Mouse (Mus musculus): Measurements from ENCODE around the gene Prkci. TPM values are rescaled to one million over a fixed set of nuclear protein-coding genes. Genes with fewer than 3 reads are reported as not detected.

Prkci gene
- total RNA-seq, 2 experiments from 2014 or later: 56.7 to 65.8 TPM

DNA sequence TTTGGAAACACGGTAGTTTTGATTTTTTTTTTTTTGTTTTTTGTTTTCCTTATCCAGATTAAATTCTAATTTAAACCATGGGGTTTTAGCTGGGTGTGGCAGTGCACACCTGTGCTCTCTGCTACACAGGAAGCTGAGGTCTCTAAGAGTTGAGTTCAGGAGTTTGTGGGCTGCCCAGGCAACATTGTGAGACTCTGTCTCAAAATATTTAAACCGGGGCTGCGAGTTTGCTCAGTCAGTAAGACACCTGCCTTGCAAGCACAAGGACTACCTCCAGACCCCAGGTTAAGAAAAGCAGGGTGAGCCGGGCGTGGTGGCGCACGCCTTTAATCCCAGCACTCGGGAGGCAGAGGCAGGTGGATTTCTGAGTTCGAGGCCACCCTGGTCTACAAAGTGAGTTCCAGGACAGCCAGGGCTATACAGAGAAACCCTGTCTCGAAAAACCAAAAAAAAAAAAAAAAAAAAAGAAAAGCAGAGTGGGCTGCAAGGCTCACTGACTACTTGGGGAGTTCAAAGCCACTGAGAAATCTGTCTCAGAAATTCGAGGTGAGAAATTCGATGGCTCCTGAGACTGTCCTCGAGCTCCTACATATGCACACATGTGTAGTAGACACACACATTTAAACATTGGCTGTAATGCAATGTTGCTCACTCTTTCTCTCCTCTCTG is 87.4 kb downstream of the Prkci start:
- no peak for DNase-seq (ENCODE audit: low spot score in 2 of 2)

- DNase-seq (ENCODE audit: low spot score in 2 of 2): no peak
Observed at GRCm38 (mm10) chr3:31083507-31084245, 88.1 kb downstream of the Prkci start.

DNA sequence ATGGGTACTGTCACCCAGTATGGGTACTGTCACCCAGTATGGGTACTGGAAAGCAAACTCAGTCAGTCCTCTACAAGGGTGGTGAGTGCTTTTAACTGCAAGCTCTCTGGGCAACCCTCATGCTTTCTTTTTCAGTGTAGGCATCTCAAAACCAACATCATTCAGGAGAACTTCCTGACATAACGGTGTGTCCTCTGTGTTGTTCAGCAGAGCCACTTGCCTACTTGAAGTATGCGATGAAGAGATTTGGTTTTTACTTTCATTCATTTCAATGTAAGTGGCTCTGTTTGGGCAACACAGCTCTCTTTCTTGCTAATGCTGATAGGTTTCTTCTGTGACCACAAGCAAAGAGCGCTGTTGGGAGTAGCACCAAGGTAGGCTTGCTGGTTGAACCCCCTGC is 89.5 kb downstream of the Prkci start:
- DNase-seq (ENCODE audit: low spot score in 2 of 2): no peak

DNA sequence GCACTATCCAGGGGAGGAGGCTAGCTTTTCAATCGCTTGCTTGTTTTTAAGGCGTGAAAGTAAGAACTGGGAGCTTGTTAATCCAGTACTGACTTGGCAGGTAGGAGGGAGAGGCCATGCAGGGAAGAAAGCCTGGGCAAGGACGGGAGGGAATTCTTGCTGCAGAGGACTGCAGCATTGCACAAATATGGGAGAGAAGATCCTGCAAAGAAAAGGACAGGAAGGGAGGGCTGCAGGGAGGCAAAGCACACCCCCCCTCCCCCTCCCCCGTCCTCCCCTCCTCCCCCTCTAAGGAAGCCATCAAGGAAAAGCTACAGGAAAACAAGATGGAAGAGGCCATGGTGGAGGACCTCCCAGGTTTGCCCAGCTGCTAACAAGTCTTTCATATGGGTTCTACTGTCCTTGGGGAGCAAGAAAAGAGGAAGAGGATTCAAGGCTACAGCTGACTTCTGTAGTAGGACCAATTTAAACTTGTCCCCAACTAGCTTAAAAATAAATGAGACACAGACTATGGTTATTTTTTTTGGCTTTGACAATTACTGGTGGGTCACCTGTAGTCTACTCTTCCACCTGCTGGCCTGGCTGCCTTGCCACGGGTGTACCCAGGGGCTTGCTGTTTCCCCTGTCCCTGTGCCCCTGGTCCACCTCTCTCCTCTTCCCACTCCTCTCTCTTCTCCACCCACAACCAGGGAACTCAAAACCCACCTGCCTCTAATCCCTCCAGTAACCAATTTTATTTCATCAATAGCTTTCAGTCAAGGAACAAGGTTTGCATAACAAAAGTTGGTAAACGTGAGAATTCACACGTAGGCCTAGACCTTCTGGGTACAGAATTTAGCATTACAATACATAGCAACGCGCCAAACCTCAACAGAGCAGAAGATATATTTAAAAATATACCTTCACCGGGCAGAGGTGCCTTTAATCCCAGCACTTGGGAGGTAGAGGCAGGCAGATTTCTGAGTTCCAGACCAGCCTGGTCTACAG is 93.5 kb downstream of the Prkci start:
- DNase-seq (ENCODE audit: low spot score in 2 of 2): no peak

DNA sequence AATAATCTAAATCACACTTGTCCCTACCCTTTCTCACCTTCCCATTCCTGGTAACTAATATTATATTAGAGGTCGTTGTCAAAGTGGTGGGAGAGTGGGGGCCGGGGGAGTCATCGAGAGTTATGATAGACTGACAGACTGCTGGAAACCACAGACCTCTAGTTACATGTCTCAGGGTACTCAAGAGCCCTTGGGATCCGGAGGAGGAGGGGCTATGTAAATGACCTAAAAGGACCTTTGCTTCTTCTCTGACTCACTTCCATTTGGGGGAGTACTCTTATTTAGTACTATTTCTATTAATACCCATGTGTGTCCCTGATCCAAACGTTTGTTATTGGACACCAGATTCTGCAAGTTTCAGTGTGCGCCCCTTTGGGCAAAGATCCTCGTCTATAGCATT is 94.4 kb downstream of the Prkci start:
- DNase-seq (ENCODE audit: low spot score in 2 of 2): no peak

GRCm38 (mm10) chr3:31093196-31093595 is 97.6 kb downstream of the Prkci start:
- DNase-seq (ENCODE audit: low spot score in 2 of 2): peak; percentile 77 to 85

- DNase-seq (ENCODE audit: low spot score in 2 of 2): peak; percentile 39 to 59
Observed at GRCm38 (mm10) chr3:31093627-31094351, 98.2 kb downstream of the Prkci start.

DNA sequence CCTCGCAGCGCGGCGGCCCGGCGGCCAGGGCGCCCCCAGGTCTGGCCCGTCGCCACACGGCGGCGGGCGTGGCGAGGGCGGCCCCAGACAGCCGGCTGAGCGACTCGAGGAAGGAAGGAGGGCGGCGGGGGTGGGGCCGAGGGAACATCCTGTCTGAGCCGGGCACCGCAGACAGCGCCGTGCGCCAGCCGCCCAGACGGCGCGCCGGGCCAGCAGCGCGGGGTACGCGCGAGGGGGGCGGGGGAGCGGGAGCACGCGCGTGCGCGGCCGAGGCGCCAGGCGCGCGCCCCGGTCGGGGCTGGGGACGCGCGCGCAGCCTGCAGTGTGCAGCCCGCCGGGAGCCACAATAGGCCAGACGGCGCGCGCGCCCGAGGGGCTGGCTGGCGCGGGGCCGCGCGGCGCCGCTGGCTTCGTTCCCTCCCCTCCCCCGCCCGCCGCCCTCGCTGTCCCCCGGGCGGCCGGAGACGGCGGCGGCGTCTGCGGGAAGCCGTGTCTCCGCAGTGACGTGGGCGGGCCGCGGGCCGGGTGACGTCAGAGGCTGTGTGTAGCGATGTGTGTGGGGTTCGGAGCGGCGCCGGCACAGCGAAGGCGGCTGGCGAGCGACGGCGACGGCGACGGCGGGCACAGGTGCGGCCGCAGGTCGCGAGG is 99.1 kb downstream of the Prkci start, which contains the start of gene Skil:
Gene Skil (plus strand): TSS at position 528 of the 648 bp plus-strand sequence.
- DNase-seq (ENCODE audit: low spot score in 2 of 2): peak; percentile 89 to 94

DNA sequence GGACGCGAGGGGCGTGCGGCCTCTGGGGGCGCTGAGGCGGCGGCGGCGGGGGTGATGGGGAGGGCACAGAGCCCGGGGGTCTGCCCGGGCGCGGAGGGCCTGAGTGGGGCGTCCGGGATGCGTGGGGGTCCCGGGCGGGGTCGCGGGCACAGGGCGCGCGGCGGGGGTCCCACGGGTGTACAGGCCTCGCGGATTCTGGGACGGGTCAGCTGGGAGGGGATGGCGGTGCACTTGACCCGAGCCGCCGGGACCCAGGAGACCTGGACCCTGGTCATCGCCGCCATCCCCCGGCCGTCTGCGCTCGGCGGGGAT is 99.6 kb downstream of the Prkci start:
- no peak for DNase-seq (ENCODE audit: low spot score in 2 of 2)

DNA sequence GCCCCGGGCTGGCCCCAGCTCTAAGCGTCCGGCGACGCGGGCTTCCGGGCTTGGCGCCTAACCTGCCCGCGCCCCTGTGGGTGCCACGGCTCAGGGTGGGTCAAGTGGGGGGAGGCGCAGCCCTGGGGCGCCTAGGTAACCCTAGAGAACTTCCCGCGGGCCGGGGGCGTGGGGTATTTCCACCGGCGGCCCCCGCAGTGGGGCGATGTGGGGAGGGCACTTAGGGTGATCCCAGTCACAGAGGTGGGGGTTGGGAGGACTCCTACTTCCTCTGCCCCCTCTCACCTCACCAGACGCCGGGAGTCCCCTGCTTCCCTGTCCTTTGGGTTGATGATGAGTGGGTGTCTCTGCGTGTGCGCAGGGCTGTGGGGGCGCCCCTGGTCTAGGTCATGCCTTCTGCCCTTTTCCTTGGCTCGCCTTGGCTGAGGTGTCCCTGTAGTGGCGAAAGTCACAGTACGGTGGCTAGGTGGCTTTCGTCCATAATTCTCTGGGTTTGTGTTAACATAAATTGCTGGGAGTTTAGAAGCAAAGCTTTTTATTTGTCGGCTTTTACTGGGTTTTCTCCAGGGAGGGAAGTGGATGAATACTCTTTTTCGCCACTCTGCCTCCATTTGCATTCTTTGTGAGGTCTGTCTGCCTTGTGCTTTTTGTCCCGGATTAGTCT is 100.1 kb downstream of the Prkci start:
- peak in 1 of 2 experiments; percentile 35 for DNase-seq (ENCODE audit: low spot score in 2 of 2)

- no peak for DNase-seq (ENCODE audit: low spot score in 2 of 2)
Observed at GRCm38 (mm10) chr3:31096155-31097101, 100.9 kb downstream of the Prkci start.

- DNase-seq (ENCODE audit: low spot score in 2 of 2): no peak
Observed at GRCm38 (mm10) chr3:31097102-31097720, 101.7 kb downstream of the Prkci start.

DNA sequence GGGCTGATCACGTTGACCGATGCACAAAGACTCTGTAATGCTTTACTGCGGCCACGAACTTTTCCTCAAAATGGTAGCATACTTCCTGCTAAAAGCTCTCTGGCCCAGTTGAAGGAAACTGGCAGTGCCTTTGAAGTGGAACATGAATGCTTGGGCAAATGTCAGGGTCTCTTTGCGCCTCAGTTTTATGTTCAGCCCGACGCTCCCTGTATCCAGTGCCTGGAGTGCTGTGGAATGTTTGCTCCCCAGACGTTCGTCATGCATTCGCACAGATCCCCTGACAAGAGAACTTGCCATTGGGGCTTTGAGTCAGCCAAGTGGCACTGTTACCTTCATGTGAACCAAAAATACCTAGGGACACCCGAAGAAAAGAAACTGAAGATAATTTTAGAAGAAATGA is 102.4 kb downstream of the Prkci start:
- no peak for DNase-seq (ENCODE audit: low spot score in 2 of 2)

DNA sequence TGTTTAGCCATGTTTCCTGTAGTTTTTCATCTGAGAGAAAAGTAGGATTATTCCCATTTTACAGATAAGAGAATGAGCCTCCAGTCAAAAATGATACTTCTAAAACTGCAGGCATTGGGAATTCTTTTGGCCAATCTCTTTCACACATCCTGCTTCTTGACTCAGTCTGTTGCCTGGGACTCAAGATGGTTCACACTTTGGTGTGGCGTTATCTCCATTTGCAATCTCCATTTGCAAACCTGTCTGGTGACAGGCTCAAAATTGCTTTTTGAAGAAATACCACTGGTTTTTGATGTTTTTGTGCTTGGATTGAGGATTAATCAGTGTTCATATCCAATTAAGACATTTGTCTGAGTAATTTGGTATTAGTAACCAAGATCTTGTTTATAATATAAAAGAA is 103.0 kb downstream of the Prkci start:
- no peak for DNase-seq (ENCODE audit: low spot score in 2 of 2)

- DNase-seq (ENCODE audit: low spot score in 2 of 2): no peak
Observed at GRCm38 (mm10) chr3:31100026-31100425, 104.5 kb downstream of the Prkci start.

DNA sequence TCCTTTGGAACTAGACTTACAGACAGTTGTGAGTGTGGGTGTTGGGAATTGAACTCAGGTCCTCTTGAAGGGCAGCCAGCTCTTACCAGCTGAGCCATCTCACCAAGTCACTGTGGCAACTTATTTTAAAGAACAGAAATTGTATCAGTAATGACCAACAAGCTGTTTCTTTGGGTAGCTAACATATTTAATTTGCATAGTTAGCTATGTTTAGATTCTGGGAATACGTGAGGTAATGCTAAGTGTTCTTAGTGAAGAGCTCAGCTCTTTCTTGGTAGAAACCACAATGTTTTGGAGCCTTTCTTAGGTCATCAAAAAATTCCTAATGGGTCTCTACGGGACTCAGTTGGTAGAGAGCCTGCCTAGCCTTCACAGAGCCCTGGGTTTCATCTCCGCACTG is 105.3 kb downstream of the Prkci start:
- DNase-seq (ENCODE audit: low spot score in 2 of 2): no peak
